Mouse (Mus musculus) kidney, adult 2 months (tissue): ENCODE data around the gene Zc3h7b.

ENCODE experiments used
- CTCF ChIP-seq: fragments of 200-500 bp; conservative IDR thresholded peaks from 2 replicates; pipeline ENCODE4 v1.5.1; 2011; ENCODE audit warnings: low read depth, mild to moderate bottlenecking, control low read depth, low read length, moderate library complexity, mixed read lengths; ENCODE audit not compliant: insufficient read depth, insufficient read length
- POLR2A ChIP-seq: fragments of 200-500 bp; IDR thresholded peaks from one replicate; pipeline ENCODE4 v1.6.1; 2011; ENCODE audit warnings: low read depth, low read length, control low read depth

- no peak for TF ChIP-seq POLR2A
- TF ChIP-seq CTCF, result no peak
Measured at GRCm38 (mm10) chr15:81708991-81709390, 35.9 kb upstream of the Zc3h7b start.
